Mouse (Mus musculus) adrenal gland, postnatal 36 days (tissue): ENCODE data around the gene Slc23a2. TPM values are rescaled to one million over a fixed set of nuclear protein-coding genes. Genes with fewer than 3 reads are reported as not detected.

Experiments
- DNase-seq, 2 experiments: peaks; one replicate each; pipeline ENCODE4 v3.0.0; 2021; ENCODE audit warnings: mixed read lengths in 1 of 2
- total RNA-seq, 2 experiments: library from RNA; stranded (reverse); gene quantifications; 2 replicates each; pipeline ENCODE4 v1.2.3; 2021

The Slc23a2 gene
- total RNA-seq, 2 experiments from 2014 or later, result 85.9 to 282 TPM

DNA sequence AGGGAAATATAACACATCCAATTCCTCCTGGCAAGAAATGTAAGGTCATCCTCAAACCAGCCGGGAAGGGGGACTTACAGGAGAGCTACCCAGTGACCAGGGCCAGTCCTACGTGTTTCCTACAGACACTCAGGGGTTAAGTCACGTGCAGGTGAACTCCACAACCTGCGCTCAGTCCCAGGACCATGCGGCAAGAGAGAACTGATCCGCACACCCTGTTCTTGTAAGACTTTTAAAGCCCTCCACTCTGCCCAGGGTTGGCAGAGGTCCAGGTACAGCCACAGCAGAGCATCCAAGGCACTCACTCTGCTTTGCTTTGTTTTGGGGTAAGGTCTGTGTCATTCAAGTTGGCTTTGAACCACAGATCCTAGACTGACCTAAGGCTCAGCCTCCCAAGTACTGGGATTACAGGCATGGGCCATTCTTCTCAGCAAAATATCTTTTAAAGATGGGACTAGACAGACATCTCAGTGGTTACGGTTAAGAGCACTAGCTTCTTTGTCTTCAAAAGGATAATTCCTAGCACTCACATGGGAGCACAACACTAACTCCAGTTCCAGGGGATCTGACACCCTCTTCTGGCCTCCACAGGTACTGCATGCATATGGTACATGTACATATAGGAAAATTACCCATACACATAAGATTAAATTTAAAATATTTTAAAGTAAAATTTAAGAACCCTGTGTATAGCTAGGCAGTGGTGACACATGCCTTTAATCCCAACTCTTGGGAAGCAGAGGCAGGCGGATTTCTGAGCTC lies 8.9 kb downstream of the Slc23a2 start:
- peak in 1 of 2 experiments; percentile 43 for DNase-seq

DNA sequence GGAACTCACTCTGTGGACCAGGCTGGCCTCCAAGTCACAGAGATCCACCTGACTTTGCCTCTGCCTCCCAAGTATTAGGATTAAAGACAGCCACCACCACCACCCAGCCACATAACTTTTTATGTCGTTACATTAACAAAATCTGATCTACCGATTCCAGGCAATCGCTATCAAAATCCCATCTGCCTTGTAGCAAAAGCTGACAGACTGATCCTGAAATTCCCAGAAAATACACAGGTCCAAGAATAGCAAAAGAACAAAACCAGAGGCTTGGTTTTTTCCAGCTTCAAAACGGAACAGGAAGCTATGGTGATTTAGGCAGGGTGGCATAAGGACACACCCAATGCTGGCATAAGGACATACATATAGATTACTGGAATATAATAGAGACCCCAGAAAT lies 10.2 kb downstream of the Slc23a2 start:
- no peak for DNase-seq

DNA sequence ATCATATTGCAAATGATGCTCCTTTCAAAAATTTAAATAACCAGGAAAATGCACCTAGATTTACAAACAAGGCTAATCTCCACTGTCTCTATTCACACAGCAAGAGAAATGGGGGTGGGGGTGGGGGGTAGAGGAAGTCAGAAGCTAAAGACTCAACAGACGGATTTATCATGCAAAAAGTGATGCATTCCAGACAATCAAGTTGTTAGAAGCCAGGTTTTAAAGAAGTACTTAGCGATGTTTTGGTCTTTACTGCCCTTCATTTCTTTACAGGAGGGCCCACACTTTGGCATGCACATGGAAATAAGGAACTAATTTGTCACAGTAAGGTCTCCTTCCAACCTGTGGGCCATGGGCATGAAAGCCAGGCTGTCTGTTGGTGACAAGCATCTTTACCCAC lies 11.5 kb downstream of the Slc23a2 start:
- no peak for DNase-seq

DNA sequence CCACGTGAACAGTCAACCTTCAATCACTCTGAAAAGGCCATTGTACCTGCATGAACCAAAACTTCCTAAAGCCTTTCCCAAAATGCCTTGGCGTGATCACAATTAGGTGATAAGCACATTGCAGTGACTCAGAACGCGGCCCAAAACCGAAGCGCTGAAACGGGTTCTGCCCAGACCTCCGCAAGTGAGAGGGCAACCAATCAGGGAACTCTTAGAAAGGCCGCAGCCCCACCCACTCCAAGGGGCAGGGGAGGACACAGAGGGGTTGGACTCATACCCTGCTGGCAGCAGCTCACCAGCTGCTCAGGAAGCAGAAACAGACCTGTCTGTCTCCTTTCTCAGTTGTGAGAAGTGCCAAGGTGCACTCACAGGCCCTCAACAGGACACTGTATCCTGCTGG lies 13.6 kb downstream of the Slc23a2 start:
- peak; percentile 84 to 86 for DNase-seq

DNA sequence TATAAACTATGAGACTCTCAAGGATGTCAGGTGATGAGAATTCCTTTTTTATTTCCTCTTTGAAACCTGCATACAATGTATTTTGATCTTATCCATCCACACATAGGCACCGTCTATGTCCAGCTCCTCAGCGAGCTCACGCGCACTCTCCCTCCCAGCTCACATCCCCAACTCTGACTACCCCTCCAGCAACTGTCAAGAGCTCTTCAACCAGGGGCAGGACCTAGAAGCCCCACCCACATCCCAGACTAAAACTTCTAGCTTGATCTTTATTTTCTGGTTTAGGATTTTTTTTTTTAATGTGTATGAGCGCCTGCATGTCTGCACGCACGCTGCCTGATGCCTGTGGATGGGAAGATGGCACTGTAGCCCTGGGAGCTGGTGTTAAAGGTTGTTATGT lies 14.9 kb downstream of the Slc23a2 start:
- no peak for DNase-seq

DNA sequence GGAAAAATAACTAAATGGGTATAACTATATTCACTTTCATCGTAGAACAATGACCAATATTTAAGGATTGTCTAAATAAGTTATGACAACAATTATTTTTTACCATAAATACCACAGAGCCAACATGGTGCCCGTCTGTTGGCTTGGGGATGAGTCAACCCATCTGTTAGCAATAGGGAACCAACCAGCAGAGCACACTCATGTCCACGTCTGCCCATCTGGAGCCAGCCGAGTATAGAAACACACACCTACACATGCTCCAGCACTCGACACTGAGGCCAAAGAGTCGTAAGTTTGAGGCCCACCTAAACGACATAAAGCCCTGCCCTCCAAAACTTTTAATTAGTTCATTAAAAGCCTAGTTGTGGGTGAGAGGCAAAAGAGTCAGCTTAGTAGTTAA lies 15.7 kb downstream of the Slc23a2 start:
- DNase-seq, result no peak

DNA sequence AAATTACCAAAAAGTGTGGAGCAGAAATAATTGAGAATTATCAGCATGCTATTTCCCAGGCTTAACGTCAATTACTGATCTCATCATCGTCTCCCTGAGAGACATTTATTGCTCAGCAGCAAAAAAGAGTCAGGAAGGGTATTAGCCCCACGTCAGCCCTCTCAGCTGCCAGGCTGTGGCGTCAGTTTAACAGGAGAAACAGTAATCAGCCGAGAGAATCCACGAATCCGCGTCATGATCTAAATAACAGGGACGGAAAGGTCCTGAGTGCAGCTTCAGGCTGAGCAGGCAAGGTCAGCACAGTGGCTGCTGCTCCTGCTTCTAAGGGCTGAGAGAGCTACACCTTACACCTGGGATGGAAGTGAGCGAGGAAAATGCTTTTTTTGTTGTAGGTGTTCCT lies 17.0 kb downstream of the Slc23a2 start:
- no peak for DNase-seq

DNA sequence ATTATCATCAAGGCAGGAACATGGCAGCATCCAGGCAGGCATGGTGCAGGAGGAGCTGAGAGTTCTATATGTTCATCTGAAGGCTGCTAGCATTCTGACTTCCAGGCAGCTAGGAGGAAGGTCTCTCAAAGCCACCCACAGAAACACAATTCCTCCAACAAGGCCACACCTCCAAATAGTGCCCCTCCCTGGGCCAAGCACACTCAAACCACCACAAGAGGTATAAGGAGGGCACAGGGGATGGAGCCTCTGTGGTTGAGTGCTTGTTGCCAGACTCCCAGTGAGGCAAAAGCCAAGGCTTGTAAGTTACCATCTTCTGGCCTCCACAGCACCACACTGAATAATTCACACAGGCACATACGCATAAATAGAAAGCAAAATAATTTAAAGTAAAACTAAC lies 18.6 kb downstream of the Slc23a2 start:
- DNase-seq, result no peak

DNA sequence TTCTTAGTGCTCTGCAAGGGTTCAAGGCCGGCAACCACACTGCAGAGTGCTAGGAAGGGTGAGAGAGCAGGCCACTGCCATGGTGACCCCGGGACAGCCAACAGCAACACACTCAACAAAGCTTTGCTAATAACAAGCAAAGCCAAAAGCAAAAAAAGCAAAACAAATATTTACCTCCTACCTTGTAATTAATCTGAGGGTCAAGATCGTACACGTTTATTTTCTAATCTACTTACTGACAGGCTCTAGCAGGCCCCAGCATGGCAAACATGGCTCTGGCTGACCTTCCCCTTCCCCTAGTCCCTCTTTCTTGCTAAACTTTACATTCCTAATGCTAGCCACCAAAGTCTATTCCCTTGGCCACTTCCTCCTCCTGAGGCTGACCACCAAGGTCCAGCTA lies 21.8 kb downstream of the Slc23a2 start:
- no peak for DNase-seq

DNA sequence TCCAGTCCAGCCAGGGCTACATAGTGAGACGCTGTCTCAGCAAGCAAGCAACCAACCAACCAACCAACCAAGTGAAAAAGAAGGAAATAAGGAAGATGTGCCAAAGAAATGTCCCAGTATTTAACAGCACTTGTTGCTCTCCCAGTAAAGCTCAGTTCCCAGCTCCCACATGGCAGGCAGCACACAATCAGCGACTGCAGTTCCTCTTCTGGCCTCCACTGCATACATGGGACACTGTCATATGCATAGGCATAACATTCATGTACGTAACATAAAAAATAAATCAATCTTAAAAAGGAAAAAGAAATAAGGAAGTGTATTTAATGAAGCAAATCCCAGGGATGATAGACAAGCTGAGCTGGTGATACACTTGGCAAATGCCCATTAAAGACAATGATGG lies 23.9 kb downstream of the Slc23a2 start:
- DNase-seq, result no peak

DNA sequence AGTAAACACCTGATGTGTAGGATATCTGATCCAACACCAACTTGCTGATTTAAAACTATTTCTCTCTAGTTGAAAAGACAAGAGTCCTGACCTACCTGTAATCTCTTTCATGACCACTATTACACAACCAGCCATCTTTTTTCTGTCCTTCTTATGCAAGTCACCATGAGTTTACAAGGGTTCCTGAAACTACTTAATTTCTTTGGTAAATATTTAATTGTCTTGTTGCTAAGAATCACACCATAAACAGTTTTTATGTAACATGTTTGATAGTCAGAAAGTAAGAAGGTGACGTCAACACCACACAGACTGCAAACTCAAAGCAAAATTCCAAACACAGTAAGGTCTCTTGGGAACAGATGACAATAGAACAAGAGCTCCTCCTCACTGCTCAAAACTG lies 26.3 kb downstream of the Slc23a2 start:
- no peak for DNase-seq

DNA sequence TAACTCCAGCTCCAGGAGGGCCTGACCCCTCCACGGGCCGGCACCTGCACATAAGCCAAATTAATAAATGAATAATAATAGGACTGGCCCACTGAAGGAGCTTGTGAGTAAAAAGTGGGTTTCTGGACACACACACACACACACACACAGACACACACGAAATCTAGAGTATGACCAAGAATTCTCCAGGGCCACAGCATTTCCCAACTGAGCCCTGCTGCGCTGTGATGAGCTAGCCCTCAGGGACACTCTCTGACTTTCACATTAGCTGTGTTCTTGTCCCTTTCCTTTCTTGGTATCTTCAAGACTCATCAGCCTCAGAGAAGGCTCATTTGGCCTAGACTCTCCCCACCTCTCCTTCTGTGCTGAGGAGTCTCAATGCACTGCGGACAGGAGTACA lies 29.0 kb downstream of the Slc23a2 start:
- DNase-seq, result peak in 1 of 2 experiments; percentile 53

DNA sequence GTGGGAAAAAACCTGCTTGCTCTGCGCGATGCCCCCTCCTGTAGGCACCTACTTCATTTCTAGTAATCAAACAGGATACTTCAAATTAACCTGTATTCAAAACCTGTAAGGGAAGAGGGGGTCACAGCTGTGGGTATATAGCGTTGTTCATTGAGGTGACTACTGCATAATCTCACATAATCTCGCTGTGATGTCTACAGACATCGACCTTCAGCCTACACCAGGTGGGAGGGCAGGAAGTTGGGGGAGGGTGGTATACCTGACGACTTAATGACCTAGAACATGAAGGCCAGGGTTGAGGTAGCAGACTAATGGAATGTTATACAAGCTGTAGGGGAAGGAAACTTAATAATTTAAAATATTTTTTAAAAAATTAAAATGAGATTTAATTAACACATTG lies 29.6 kb downstream of the Slc23a2 start:
- DNase-seq, result no peak

DNA sequence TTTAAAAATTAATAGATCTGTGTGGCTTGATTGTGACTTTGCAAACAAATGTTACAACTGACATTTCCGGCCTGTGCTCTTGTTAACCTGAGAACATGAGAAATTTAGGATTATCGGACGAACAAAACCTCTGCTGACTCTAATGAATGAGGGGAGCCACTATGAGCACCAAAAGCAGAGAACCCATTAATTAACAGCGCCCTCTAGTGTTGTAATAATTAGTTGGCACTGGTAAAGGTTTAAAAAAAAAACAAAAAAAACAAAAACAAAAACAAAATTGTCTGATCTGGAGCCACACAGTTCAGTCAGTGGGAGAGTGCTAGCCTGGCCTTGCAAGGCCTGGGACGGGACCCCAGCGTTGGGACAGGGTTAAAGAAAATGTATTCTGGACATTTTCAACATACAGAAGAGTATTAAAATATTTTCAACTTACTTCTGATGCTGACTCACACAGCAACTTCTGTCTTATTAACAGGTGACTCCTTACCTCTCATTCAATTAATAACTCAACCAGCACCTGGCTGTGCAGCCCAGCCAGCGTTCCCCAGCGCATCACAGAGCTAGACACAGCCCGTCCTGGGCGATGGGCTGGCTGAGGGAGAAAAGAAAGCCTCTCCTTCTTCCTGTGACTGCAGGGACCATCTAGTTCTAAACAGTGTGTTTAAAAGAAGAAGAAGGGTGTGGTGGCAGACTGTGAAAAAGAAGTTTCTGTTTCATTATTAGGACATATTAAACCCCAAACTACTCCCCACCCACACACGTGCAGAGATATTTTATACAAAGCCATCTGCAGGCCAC lies 30.7 kb downstream of the Slc23a2 start:
- DNase-seq, result no peak

DNA sequence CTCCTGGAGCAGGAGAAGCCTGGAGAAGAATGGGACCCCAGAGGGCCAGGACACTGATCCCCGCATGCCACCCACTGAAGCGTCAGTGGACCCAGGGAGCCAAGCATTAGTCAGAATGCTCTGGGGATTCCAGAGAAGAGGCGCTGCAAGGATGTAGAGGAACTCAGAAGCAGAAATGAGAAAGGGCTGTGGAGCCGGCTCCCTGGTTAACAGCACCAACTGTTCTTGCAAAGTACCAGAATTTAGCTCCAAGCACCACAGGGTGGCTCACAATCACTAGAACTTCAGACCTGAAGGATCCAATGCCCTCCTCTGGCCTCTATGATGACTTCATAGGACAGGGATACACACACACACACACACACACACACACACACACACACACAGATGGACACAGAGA lies 32.6 kb downstream of the Slc23a2 start:
- DNase-seq, result no peak

DNA sequence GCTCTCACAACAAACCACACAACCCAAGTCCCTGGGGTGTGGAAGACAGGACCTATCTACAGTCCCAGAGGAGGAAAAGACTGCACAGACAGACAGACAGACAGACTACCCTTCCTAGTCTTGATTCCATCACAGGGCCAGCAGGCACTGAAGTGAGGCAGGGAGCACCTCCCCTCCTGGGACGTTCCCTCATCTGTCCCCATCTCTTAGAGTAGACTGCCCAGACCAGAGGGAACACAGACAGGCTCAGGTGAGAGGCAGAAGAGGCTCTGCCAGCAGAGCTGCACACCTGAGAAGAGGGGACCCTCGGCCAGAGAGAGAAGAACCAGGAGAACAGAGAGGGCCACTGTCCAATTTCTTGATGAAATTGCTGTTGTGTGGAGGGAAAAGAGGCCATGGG lies 33.0 kb downstream of the Slc23a2 start:
- no peak for DNase-seq

DNA sequence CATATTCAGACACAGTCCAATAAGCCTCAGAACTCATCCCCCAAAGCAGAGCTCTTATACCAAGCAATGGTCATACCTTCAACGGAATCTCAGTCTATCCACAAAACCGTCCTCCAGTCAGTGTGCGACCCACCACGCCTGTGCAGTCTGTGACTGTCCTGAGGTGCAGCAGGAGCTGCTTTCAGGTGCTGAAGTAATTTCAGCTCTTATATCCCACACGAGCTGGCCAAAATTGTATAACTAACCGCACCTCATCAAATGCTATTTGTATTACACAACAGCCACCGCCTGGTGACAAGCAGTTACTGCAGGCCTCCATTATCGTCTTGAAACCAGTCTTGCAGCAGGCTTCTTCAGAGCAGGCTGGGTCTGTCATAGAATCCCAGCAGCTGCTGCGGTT lies 33.6 kb downstream of the Slc23a2 start:
- peak; percentile 48 to 64 for DNase-seq

DNA sequence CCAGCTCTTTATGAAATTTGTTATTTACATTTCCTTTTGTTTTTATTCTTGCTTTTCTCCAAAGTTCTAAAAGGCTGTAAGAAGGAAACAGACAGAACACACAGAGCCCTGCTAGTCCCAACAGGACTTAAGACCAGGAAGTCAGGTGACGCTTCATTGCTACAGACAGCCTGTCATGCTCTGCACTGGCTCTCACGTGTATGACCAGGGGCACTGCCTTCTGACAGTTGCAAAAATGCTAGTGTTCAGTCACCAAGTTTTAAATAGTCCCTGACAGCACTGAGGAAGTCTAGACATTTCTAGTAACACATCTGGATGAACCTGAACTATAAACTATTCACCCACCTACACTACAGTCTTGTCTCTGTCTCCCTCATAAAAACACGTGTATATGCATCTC lies 34.2 kb downstream of the Slc23a2 start:
- DNase-seq, result no peak

DNA sequence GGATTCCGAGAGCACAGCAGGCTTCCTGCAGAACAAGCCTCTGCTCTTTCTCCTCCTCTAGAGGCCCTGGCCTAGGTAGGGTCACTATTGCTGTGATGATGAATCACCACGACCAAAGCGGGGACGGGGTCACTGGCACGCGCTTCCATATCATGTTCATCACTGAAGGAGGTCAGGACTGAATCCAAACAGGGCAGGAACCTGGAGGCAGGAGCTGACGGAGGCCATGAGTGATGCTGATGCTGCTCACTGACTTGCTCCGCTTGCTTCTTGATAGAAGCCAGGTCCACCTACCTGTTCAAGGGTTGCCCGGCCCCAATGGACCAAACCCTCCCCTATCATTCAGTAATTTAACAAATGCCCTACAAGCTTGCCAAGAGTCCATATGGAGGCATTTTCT lies 35.9 kb downstream of the Slc23a2 start:
- DNase-seq, result no peak

DNA sequence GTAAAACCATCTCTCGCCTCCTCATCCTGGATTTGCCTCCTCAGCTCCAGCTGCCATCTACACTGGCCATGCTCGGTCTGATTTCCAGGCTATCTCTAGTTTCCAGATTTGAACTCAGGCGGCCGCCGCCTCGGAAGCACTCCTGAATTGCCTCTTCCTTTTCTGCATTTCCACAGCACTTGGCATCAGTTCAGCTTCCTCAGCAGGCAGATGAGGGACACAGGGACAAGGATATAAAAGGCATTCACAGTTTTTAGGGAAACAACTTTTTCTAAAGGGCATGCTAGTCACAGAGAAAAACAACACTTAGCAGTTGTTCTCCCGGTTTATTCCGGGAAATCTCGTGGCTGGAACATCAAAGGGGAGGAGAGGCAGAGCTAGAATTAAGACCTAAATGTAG lies 37.3 kb downstream of the Slc23a2 start:
- DNase-seq, result peak; percentile 67 to 72

DNA sequence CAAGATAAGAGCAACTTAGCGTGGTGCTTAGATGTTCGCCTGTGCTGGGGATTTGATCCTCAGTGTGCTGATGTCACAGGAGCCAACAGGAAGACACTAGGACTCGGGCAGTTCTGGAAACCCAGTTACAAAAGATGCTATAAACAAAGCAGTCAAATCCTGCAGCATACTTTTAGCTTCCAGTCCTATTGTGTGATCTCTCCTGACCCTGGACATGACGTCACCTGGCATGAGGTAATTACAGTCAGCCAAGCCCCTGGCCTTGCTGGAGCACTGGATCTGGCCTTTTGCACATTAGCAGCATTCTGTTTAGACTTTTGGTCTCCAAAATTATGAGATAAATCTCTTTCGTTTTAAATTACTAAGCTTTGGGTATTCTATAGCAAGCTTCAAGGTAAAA lies 38.8 kb downstream of the Slc23a2 start:
- DNase-seq, result peak; percentile 76 to 84

DNA sequence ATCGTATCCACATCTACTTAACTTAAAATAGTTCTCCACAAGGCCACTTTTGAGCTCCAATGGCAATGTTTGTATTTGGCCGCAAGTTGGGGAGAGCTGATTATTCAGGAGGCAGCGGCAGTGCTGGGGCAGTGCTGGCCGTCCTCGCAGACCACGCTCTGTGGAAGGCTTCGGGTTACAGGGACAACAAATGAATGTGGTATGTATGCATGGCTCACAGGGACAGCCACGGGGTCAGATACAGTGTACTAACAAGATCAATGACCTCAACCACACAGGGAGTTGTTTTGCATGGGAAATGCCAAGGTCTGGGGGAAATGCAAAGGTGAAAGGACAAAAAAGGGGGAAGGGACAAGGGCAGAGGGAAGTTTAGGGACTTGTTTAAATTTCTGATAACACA lies 41.6 kb downstream of the Slc23a2 start:
- DNase-seq, result peak; percentile 46 to 64

DNA sequence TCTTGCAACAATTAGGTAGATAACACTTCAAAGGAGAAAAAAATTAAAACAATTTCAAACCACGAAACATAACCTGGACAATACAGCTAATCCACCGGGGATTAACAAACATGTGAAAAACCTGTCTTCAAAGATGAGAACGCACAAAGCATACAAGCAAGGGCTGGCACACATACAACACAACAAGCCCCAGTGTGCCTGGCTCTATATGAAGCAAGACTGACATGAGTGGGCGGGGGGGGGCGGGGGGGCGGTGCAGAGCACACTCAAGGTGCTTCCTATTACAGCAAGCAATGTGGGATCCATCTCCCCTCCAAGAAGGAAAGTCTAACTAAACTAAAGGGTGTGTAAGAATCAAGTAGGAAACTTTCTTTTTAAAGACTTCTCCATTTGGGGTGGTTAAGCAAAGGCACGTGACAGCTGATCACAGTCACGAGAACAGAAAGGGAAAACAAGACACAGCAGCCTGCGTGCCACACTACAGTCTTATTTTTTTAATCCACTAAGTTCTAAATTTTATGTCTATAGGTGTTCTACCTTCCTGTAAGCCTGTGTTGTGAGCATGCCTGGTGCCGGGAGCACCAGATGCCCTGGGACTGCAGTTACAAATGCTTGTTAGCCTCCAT lies 42.3 kb downstream of the Slc23a2 start:
- DNase-seq, result no peak
